Mouse (Mus musculus): Measurements from ENCODE around the gene Sipa1l3. TPM values are rescaled to one million over a fixed set of nuclear protein-coding genes. Genes with fewer than 3 reads are reported as not detected.

Sipa1l3 gene
- polyA plus RNA-seq, 1 experiment from 2014 or later = 21.5 TPM

GRCm38 (mm10) chr7:29340247-29340646, 178.2 kb downstream of the Sipa1l3 start:
- Histone ChIP-seq H3K27ac (no peak overlapping the region), H3K9ac (no peak overlapping the region), H3K27me3 (no peaks in the 10 kb centered on the region), H3K4me1 (peaks cover 26% of the 10 kb centered on the region), H3K4me3 (no peak overlapping the region), H3K9me3 (no peaks in the 10 kb centered on the region), H3K4me2 (no peak overlapping the region), H3K36me3 (peaks cover 38% of the 10 kb centered on the region)
- ATAC-seq (ENCODE audit: insufficient number of reproducible peaks, insufficient read depth, low FRiP score, low TSS enrichment, low read depth) = no peak
- WGBS = 70% methylated on average over 9 of the region's 9 CpGs

- peaks cover 26% of the 10 kb centered on the region for H3K4me1 ChIP-seq
- peaks cover 33% of the 10 kb centered on the region for H3K36me3 ChIP-seq
These were observed 179.3 kb downstream of the Sipa1l3 start for GRCm38 (mm10) chr7:29338984-29339679.

GRCm38 (mm10) chr7:29338351-29338919, 180.0 kb downstream of the Sipa1l3 start:
- H3K4me3 ChIP-seq = no peak overlapping the region
- H3K9ac ChIP-seq = no peak overlapping the region
- H3K4me1 ChIP-seq = peaks cover 26% of the 10 kb centered on the region
- no peak overlapping the region for H3K27ac ChIP-seq
- no peak for ATAC-seq (ENCODE audit: insufficient number of reproducible peaks, insufficient read depth, low FRiP score, low TSS enrichment, low read depth)
- H3K9me3 ChIP-seq = no peaks in the 10 kb centered on the region
- H3K4me2 ChIP-seq = no peak overlapping the region
- H3K36me3 ChIP-seq = peaks cover 28% of the 10 kb centered on the region
- 81% methylated on average over 9 of the region's 9 CpGs for WGBS
- no peaks in the 10 kb centered on the region for H3K27me3 ChIP-seq

More at GRCm38 (mm10) chr7:29338984-29339679, 179.3 kb downstream of the Sipa1l3 start:
- WGBS = 67% methylated on average over 14 of the region's 14 CpGs
- no peaks in the 10 kb centered on the region for H3K9me3 ChIP-seq
- H3K27me3 ChIP-seq = no peaks in the 10 kb centered on the region
- ATAC-seq (ENCODE audit: insufficient number of reproducible peaks, insufficient read depth, low FRiP score, low TSS enrichment, low read depth) = no peak
- no peak overlapping the region for H3K4me2 ChIP-seq
- no peak overlapping the region for H3K4me3 ChIP-seq
- H3K27ac ChIP-seq = no peak overlapping the region
- H3K9ac ChIP-seq = no peak overlapping the region

GRCm38 (mm10) chr7:29337766-29338165, 180.7 kb downstream of the Sipa1l3 start:
- H3K4me2 ChIP-seq = no peak overlapping the region
- no peak overlapping the region for H3K9ac ChIP-seq
- no peaks in the 10 kb centered on the region for H3K27me3 ChIP-seq
- no peak for ATAC-seq (ENCODE audit: insufficient number of reproducible peaks, insufficient read depth, low FRiP score, low TSS enrichment, low read depth)
- H3K4me1 ChIP-seq = peaks cover 25% of the 10 kb centered on the region
- H3K36me3 ChIP-seq = peaks cover 28% of the 10 kb centered on the region
- no peaks in the 10 kb centered on the region for H3K9me3 ChIP-seq
- no peak overlapping the region for H3K27ac ChIP-seq
- H3K4me3 ChIP-seq = no peak overlapping the region
- WGBS = 89% methylated on average over 2 of the region's 2 CpGs

- no peak for ATAC-seq (ENCODE audit: insufficient number of reproducible peaks, insufficient read depth, low FRiP score, low TSS enrichment, low read depth)
- no peaks in the 10 kb centered on the region for H3K9me3 ChIP-seq
- peaks cover 37% of the 10 kb centered on the region for H3K36me3 ChIP-seq
- H3K9ac ChIP-seq = no peak overlapping the region
- 75% methylated on average over 9 of the region's 9 CpGs for WGBS
- no peak overlapping the region for H3K27ac ChIP-seq
- peaks cover 16% of the 10 kb centered on the region for H3K4me1 ChIP-seq
- no peak overlapping the region for H3K4me2 ChIP-seq
- H3K27me3 ChIP-seq = no peaks in the 10 kb centered on the region
- H3K4me3 ChIP-seq = no peak overlapping the region
These were observed 181.6 kb downstream of the Sipa1l3 start for GRCm38 (mm10) chr7:29336795-29337319.

GRCm38 (mm10) chr7:29335841-29336671, 182.4 kb downstream of the Sipa1l3 start:
- peaks cover 8% of the 10 kb centered on the region; the same call in 1 of the 2 replicates for H3K4me1 ChIP-seq
- H3K27me3 ChIP-seq = no peaks in the 10 kb centered on the region
- H3K9me3 ChIP-seq = no peaks in the 10 kb centered on the region
- no peak overlapping the region for H3K4me3 ChIP-seq
- no peak for ATAC-seq (ENCODE audit: insufficient number of reproducible peaks, insufficient read depth, low FRiP score, low TSS enrichment, low read depth)
- no peak overlapping the region for H3K4me2 ChIP-seq
- WGBS = 68% methylated on average over 6 of the region's 6 CpGs
- no peak overlapping the region for H3K9ac ChIP-seq
- no peak overlapping the region for H3K27ac ChIP-seq
- peaks cover 43% of the 10 kb centered on the region for H3K36me3 ChIP-seq

GRCm38 (mm10) chr7:29335276-29335675, 183.2 kb downstream of the Sipa1l3 start:
- Histone ChIP-seq H3K27me3 (no peaks in the 10 kb centered on the region), H3K36me3 (peaks cover 50% of the 10 kb centered on the region), H3K4me1 (peaks cover 6% of the 10 kb centered on the region; the same call in 1 of the 2 replicates), H3K4me2 (no peak overlapping the region), H3K9ac (no peak overlapping the region), H3K27ac (no peak overlapping the region), H3K9me3 (no peaks in the 10 kb centered on the region), H3K4me3 (no peak overlapping the region)
- no peak for ATAC-seq (ENCODE audit: insufficient number of reproducible peaks, insufficient read depth, low FRiP score, low TSS enrichment, low read depth)

- H3K9ac ChIP-seq = no peak overlapping the region
- H3K36me3 ChIP-seq = peaks cover 59% of the 10 kb centered on the region
- ATAC-seq (ENCODE audit: insufficient number of reproducible peaks, insufficient read depth, low FRiP score, low TSS enrichment, low read depth) = no peak
- 70% methylated on average over 6 of the region's 7 CpGs for WGBS
- no peak overlapping the region for H3K27ac ChIP-seq
- H3K9me3 ChIP-seq = no peaks in the 10 kb centered on the region
- H3K27me3 ChIP-seq = no peaks in the 10 kb centered on the region
- no peak overlapping the region for H3K4me2 ChIP-seq
- H3K4me1 ChIP-seq = peaks cover 6% of the 10 kb centered on the region; the same call in 1 of the 2 replicates
- H3K4me3 ChIP-seq = no peak overlapping the region
These were observed 184.3 kb downstream of the Sipa1l3 start for GRCm38 (mm10) chr7:29334156-29334555.

- no peaks in the 10 kb centered on the region for H3K27me3 ChIP-seq
- H3K9ac ChIP-seq = no peak overlapping the region
- no peaks in the 10 kb centered on the region for H3K9me3 ChIP-seq
- H3K4me2 ChIP-seq = no peak overlapping the region
- H3K36me3 ChIP-seq = peaks cover 87% of the 10 kb centered on the region
- H3K4me3 ChIP-seq = no peak overlapping the region
- ATAC-seq (ENCODE audit: insufficient number of reproducible peaks, insufficient read depth, low FRiP score, low TSS enrichment, low read depth) = no peak
- WGBS = 94% methylated on average over 16 of the region's 16 CpGs
- no peaks in the 10 kb centered on the region for H3K4me1 ChIP-seq
- no peak overlapping the region for H3K27ac ChIP-seq
These were observed 189.5 kb downstream of the Sipa1l3 start for GRCm38 (mm10) chr7:29328984-29329383.

- Histone ChIP-seq H3K36me3 (peaks cover 91% of the 10 kb centered on the region), H3K4me1 (no peaks in the 10 kb centered on the region), H3K9me3 (no peaks in the 10 kb centered on the region), H3K4me3 (no peak overlapping the region), H3K27me3 (no peaks in the 10 kb centered on the region), H3K4me2 (no peak overlapping the region), H3K27ac (no peak overlapping the region), H3K9ac (no peak overlapping the region)
- no peak for ATAC-seq (ENCODE audit: insufficient number of reproducible peaks, insufficient read depth, low FRiP score, low TSS enrichment, low read depth)
- WGBS = 87% methylated on average over 6 of the region's 6 CpGs
These were observed 191.4 kb downstream of the Sipa1l3 start for GRCm38 (mm10) chr7:29327087-29327486.
